Mouse (Mus musculus) embryonic facial prominence, embryonic 10.5 days (tissue): ENCODE data around the gene Fbxo21. TPM values are rescaled to one million over a fixed set of nuclear protein-coding genes. Genes with fewer than 3 reads are reported as not detected.
A peak's percentile ranks its signal among the peaks of the same experiment; 100 is the strongest.

ENCODE experiments used
- DNase-seq: peaks from one replicate; pipeline ENCODE4 v3.0.0-alpha.2; 2017; ENCODE audit warnings: low spot score
- H3K27ac ChIP-seq: fragments of 300-500 bp; sonication (generic); replicated peaks from 2 replicates; pipeline ENCODE4 v1.5.1; 2016; ENCODE audit warnings: mild to moderate bottlenecking
- H3K27me3 ChIP-seq: fragments of 300-500 bp; sonication (generic); replicated peaks from 2 replicates; pipeline ENCODE4 v1.6.1; 2016; ENCODE audit warnings: low read depth, mild to moderate bottlenecking; ENCODE audit not compliant: poor library complexity, severe bottlenecking
- H3K36me3 ChIP-seq: fragments of 300-500 bp; sonication (generic); replicated peaks from 2 replicates; pipeline ENCODE4 v1.6.1; 2016; ENCODE audit warnings: mild to moderate bottlenecking, moderate library complexity
- H3K4me1 ChIP-seq: fragments of 300-500 bp; sonication (generic); 2 replicates; pipeline ENCODE4 v1.6.1; 2016
- H3K4me3 ChIP-seq: fragments of 300-500 bp; sonication (generic); 2 replicates; pipeline ENCODE4 v1.5.1; 2016; ENCODE audit warnings: mild to moderate bottlenecking, moderate library complexity
- H3K9me3 ChIP-seq: fragments of 300-500 bp; sonication (generic); 2 replicates; pipeline ENCODE4 v1.6.1; 2016; ENCODE audit warnings: mild to moderate bottlenecking
- WGBS: fragments of 180-500 bp; shearing (Covaris S2); methylation state at CpG from one replicate; pipeline ENCODE4 v1.1.7; 2016; 5-methylcytosine and 5-hydroxymethylcytosine counted together
- polyA plus RNA-seq: library from polyadenylated mRNA; unstranded; fragments of >200 nt; fragmentation: Nextera tagmentation; extraction: Ambion mirVana; gene quantifications from 2 replicates; pipeline ENCODE4 v1.2.1, GENCODE M21; 2016

Fbxo21 gene
- polyA plus RNA-seq, 1 experiment from 2014 or later = 99.0 TPM

DNA sequence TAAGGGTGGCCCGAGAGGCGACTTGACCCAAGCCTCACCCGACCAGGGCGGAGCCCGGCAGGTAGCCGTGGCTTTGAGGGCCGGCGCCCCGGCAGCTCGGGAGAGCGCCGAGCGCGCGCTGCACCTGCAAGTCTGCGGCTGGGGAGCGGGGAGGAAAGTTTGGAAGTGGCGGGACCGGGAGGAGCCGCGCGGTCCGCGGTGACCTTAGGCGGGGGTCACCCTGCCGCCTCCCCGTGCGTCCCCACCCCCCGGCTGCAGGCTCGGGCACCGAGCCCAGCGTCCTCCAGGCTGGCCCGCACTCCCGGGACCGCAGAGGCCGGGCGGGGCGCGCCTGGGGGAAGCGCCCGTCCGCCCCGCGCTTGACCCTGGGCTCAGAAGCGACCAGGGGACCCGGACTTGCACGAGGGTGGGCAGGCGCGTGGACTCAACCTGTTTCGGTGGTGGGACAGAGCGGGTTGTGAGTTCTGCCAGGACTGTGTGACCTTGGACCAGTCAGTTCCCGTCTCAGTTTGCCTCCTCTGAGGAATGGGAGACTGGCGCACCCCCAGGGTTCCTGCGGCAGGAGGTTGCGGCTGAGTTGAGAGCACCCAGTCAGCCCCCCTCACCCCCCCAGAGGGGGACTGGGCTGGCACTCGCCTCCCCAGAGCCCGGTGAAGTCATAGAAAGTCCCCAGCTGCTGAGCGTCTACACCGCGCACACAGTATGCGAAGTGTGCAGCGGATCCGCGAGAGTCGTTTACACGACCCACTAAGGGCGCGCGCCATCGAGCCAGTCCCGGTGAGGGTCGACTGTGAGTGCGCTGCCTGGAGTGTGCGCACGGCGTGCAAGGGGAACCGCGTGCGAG lies 51.9 kb downstream of the Fbxo21 start:
- no peaks in the 10 kb centered on the region for H3K36me3 ChIP-seq
- H3K4me3 ChIP-seq = peak overlapping the region; percentile 77
- no peaks in the 10 kb centered on the region for H3K9me3 ChIP-seq
- H3K27me3 ChIP-seq = peaks cover 71% of the 10 kb centered on the region
- H3K4me1 ChIP-seq = peaks cover 51% of the 10 kb centered on the region
- 2% methylated on average over 79 of the region's 79 CpGs for WGBS
- H3K27ac ChIP-seq = no peak overlapping the region
- DNase-seq = peak; percentile 46

DNA sequence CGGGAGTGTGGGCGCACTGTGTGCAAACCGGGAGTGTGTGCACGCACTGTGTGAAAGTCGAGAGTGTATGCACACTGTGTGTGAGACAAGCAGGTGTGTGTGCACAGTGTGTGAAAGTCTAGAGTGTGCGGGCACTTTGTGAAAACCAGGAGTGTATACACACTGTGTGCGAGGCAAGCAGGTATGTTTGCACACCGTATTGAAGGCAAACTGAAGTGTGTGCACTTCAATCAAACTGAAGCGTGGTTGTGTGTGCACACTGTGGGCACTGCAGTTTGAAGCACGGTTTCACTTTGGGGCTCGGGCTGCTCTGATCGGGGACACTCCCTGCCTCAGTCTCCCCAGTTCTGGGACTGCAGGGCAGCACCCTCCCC lies 52.5 kb downstream of the Fbxo21 start:
- WGBS = 7% methylated on average over 12 of the region's 12 CpGs
- H3K27me3 ChIP-seq = peaks cover 71% of the 10 kb centered on the region
- H3K4me1 ChIP-seq = peaks cover 58% of the 10 kb centered on the region
- H3K36me3 ChIP-seq = no peaks in the 10 kb centered on the region
- no peak for DNase-seq
- H3K9me3 ChIP-seq = no peaks in the 10 kb centered on the region
- H3K27ac ChIP-seq = no peak overlapping the region
- H3K4me3 ChIP-seq = peak overlapping the region; percentile 77

DNA sequence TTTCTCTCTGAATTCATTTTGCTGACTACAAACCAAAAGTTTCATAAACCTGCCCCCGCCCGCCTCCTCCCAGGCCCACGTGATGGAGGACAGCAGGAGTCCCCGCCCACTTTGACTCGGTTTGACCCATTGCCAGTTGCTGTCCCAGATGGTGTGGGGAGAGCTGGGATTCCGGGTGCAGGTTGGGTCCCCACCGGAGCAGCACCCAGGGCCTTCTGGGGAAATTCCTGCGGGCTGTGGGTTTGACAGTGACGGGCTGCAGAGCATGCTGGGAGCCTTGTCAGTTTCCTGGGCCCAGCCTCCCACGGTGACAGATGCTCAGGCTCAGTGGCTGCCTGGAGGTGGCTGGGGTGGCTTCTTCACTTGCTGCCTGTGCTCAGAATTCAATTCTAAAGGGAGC lies 52.9 kb downstream of the Fbxo21 start:
- H3K4me1 ChIP-seq = peaks cover 58% of the 10 kb centered on the region

DNA sequence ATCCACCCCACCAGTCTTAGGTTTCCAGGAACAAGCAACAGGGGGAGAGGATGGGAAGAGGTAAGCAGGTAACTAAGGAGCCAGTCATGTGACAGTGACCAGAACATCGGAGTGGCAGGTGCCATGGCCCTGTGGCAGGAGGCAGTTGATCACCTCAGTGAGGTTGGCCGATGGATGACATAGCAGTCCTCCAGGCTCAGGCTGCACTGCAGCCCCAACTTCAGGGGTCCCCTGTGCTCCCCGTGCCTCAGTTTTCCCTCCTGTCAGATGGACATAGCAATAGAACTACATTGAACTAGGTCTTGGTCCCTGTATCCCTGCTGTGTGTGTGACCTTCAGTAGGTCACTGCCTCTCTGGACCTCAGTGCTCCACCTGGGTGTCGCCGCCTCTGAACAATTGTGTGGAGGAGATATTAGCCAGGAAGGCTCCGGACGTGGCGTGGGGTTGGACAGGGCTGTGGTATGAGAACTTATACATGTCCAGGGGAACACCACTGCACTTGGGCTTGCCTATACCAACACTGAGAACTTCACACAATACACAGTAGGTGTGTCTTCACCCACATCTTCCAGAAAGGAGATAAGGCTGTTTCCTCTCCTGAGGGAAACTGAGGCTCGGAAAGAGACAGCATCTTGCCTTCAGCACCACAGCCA lies 53.6 kb downstream of the Fbxo21 start:
- 90% methylated on average over 9 of the region's 9 CpGs for WGBS
- Histone ChIP-seq H3K4me1 (peaks cover 58% of the 10 kb centered on the region), H3K36me3 (no peaks in the 10 kb centered on the region), H3K27ac (no peak overlapping the region), H3K4me3 (peak overlapping the region; percentile 77; the same call in 1 of the 2 replicates), H3K27me3 (peaks cover 67% of the 10 kb centered on the region), H3K9me3 (peaks cover 2% of the 10 kb centered on the region; the same call in 1 of the 2 replicates)
- no peak for DNase-seq

More for the DNA sequence above, 52.9 kb downstream of the Fbxo21 start:
- peaks cover 71% of the 10 kb centered on the region for H3K27me3 ChIP-seq
- peak; percentile 40 for DNase-seq
- H3K4me3 ChIP-seq = peak overlapping the region; percentile 77
- H3K27ac ChIP-seq = no peak overlapping the region
- H3K9me3 ChIP-seq = no peaks in the 10 kb centered on the region
- 2% methylated on average over 10 of the region's 10 CpGs for WGBS
- no peaks in the 10 kb centered on the region for H3K36me3 ChIP-seq

DNA sequence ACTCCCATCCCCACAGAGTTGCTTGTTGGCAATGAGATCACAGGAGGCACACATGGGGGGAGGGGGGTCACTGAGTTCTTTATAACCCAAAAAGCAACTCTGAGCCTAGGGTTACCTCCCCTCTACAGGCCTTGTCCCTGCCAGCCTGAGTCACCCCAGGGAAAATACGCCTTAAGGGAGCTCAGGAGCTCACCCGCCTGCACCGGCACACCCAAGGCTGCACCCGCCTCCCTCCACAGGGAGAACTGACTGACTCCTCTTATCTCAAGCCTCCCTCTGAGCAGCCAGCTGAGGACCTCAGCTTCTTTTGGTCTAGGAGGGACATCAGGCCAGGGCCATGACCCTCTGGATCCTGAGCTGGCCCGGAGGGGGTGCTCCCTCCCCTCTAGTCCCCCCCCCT lies 54.5 kb downstream of the Fbxo21 start:
- 50% methylated on average over 5 of the region's 5 CpGs for WGBS
- Histone ChIP-seq H3K27ac (no peak overlapping the region), H3K4me1 (peaks cover 56% of the 10 kb centered on the region), H3K27me3 (peaks cover 58% of the 10 kb centered on the region), H3K9me3 (peaks cover 8% of the 10 kb centered on the region; the same call in 1 of the 2 replicates), H3K36me3 (no peaks in the 10 kb centered on the region), H3K4me3 (no peak overlapping the region)
- no peak for DNase-seq

DNA sequence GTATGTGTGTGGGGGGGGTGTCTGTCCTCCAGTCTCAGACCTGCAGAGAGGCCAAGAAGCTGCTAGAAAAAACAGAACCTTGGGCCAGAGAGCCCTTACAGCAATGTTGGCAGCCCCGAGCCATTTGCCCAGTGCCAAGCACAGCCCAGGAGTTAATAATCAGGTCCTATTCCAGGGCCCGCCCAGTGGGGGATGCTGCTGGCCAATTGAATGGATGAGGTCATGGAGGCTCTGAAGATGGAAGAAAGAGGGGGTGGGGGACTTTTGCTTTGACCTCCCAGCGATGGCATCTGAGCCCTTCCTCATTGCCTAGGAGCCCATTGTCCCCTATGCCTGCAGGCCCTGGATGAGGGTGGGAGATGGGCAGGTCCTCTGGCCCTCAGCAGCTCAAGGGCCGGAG lies 55.0 kb downstream of the Fbxo21 start:
- Histone ChIP-seq H3K36me3 (no peaks in the 10 kb centered on the region), H3K27me3 (peaks cover 58% of the 10 kb centered on the region), H3K9me3 (peaks cover 8% of the 10 kb centered on the region; the same call in 1 of the 2 replicates), H3K27ac (no peak overlapping the region), H3K4me1 (peaks cover 52% of the 10 kb centered on the region), H3K4me3 (no peak overlapping the region)
- 41% methylated on average over 4 of the region's 4 CpGs for WGBS
- DNase-seq = no peak

DNA sequence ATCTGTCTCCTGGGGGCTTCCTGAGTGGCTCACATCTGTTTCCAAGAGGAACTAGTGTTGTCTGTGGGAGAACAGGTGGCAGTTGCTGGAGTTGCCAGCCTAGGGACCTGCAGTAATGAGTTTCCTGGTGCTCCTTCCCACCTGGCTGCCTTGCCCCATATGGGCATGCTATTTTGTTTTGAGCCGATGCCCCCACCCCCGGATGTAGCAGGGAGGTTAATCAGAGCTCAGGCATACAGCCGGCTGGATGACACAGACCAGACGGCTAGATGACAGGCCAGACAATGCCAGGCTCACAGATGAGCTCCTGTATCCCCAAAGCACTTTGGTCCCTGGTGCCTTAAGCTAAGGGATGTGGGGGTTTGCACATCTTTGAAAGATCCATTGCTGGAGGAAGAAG lies 56.8 kb downstream of the Fbxo21 start:
- H3K4me3 ChIP-seq = no peak overlapping the region
- WGBS = 60% methylated on average over 4 of the region's 4 CpGs
- peaks cover 49% of the 10 kb centered on the region for H3K4me1 ChIP-seq
- H3K9me3 ChIP-seq = peaks cover 8% of the 10 kb centered on the region; the same call in 1 of the 2 replicates
- H3K36me3 ChIP-seq = no peaks in the 10 kb centered on the region
- H3K27me3 ChIP-seq = peaks cover 49% of the 10 kb centered on the region
- H3K27ac ChIP-seq = no peak overlapping the region
- DNase-seq = no peak

DNA sequence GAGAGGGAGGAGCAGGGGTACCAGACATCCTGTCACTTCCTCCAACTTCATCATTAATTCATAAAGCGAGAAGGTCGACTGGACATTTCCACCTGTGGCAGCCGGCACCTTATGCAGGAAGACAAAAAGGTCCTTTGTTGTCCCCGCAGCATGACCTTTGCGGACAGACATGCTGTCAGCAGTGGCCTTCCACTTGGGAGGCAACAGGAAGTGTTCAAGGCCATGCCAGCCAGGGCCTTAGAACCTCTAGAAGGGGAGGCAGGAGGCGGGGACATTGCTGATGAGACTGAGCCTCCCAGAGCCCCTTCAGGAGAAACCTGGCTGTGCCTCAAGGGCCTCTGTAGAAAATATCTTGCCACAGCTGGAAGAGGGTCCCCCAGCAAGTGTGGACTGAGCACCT lies 57.2 kb downstream of the Fbxo21 start:
- Histone ChIP-seq H3K27ac (no peak overlapping the region), H3K4me1 (peaks cover 45% of the 10 kb centered on the region), H3K36me3 (no peaks in the 10 kb centered on the region), H3K9me3 (peaks cover 8% of the 10 kb centered on the region; the same call in 1 of the 2 replicates), H3K27me3 (peaks cover 45% of the 10 kb centered on the region), H3K4me3 (no peak overlapping the region)
- WGBS = 70% methylated on average over 6 of the region's 6 CpGs
- DNase-seq = no peak

DNA sequence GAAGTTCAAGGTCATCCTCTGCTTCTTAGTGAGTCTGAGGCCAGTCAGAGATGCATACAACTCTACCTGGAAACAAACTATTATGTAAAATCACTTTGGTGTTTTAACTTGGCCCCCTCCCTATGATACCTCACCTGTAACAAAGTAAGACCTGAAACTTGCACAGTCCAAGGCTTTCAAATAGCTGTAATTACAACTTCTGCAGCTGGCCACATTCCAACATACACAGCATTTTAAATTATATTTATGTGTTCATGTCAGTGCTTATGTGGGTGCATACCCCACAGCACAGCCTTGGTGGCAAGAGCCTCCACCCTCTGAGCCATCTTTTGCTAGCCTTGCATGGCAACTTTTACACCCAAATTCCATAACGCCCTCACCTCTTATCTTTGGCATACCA lies 58.1 kb downstream of the Fbxo21 start:
- Histone ChIP-seq H3K27me3 (peaks cover 45% of the 10 kb centered on the region), H3K36me3 (no peaks in the 10 kb centered on the region), H3K4me1 (peaks cover 42% of the 10 kb centered on the region), H3K27ac (no peak overlapping the region), H3K9me3 (peaks cover 8% of the 10 kb centered on the region; the same call in 1 of the 2 replicates), H3K4me3 (no peak overlapping the region)
- no peak for DNase-seq
- WGBS = 89% methylated on average over 1 of the region's 1 CpGs

DNA sequence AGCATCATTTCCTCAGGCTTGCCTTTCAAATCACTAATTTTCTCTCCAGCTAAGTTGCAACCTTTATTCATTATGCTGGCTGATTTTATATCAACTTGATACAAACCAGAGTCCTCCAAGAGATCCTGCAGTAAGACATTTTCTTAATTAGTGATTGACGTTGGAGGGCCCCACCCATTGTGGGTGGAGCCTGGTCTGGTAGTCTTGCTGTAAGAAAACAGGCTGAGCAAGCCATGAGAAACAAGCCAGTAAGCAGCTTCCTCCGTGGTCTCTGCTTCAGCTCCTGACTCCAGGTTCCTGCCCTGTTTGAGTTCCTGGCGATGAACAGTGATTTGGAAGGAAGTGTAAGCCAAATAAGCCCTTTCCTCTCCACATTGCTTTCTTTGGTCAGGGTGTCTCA lies 59.3 kb downstream of the Fbxo21 start:
- H3K9me3 ChIP-seq = peaks cover 8% of the 10 kb centered on the region; the same call in 1 of the 2 replicates
- WGBS = 67% methylated on average over 3 of the region's 3 CpGs
- H3K4me1 ChIP-seq = peaks cover 41% of the 10 kb centered on the region
- DNase-seq = no peak
- H3K27ac ChIP-seq = no peak overlapping the region
- no peak overlapping the region for H3K4me3 ChIP-seq
- no peaks in the 10 kb centered on the region for H3K36me3 ChIP-seq
- peaks cover 34% of the 10 kb centered on the region for H3K27me3 ChIP-seq

DNA sequence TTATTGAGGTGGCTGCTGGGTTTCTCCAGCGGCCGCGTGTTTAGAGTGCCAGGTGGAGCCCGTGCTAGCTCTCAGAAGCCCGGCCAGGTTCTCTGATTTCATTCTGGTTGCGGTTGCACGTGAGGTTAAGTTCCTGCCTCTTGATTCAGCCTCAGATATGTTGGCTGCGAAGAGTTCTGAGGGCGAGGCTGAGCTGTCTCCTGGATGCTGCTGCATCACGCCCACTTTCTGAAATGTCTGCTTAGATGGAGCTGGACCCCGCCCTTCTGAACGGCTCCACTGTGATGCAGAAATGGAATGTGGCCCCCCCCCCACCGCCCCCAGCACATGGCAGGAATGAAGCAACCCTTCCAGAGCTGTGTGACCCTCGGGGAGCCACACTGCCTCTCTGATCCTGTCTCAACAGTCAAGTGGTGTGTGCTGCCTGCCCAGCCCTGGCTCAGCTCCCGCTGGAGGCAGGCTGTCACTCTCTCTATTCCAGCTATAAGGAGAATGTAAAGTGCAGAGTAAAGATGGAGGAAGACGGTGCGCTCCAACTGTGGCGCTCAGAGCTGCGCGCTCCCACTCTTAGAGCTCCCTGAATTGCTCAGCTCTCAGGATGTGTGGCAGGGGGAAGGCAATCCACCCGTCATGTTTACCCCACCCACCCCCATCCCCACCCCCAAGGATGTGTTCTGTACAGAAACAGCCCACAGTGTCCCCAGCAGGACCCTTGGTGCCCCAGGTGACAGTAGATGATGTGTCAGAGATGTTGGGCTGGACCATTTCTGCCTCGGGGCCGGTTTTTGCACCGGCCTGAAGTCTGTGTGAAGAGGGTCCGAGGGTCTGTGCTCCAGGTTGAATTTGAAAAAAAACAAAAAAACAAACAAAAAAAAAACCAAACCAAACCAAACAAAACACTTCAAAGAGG lies 60.6 kb downstream of the Fbxo21 start:
- peaks cover 34% of the 10 kb centered on the region for H3K4me1 ChIP-seq
- 39% methylated on average over 25 of the region's 25 CpGs for WGBS
- H3K27ac ChIP-seq = peak overlapping the region; percentile 65
- peaks cover 23% of the 10 kb centered on the region for H3K27me3 ChIP-seq
- H3K9me3 ChIP-seq = peaks cover 8% of the 10 kb centered on the region; the same call in 1 of the 2 replicates
- no peak for DNase-seq
- no peaks in the 10 kb centered on the region for H3K36me3 ChIP-seq
- peak overlapping the region; percentile 41 for H3K4me3 ChIP-seq
